Mouse (Mus musculus): ENCODE results near the gene Slc15a3. TPM values are rescaled to one million over a fixed set of nuclear protein-coding genes. Genes with fewer than 3 reads are reported as not detected.
A peak's percentile ranks its signal among the peaks of the same experiment; 100 is the strongest.

Gene Slc15a3
- total RNA-seq, 2 experiments from 2014 or later: 18.0 to 31.4 TPM

GRCm38 (mm10) chr19:10867946-10868622 lies 28.6 kb downstream of the Slc15a3 start:
- no peak for ATAC-seq (ENCODE audit: poor library complexity, severe bottlenecking)

GRCm38 (mm10) chr19:10868623-10869141 lies 29.2 kb downstream of the Slc15a3 start:
- ATAC-seq (ENCODE audit: poor library complexity, severe bottlenecking): no peak

- no peak; the same call in 1 of the 2 replicates for ATAC-seq (ENCODE audit: poor library complexity, severe bottlenecking)
Observed at GRCm38 (mm10) chr19:10869241-10869885, 29.8 kb downstream of the Slc15a3 start.

GRCm38 (mm10) chr19:10869886-10870527 lies 30.5 kb downstream of the Slc15a3 start, which contains the start of gene Tmem132a:
TSS of gene Tmem132a (minus strand) at chr19:10869940.
- no peak for ATAC-seq (ENCODE audit: poor library complexity, severe bottlenecking)

GRCm38 (mm10) chr19:10870676-10871075 lies 31.1 kb downstream of the Slc15a3 start:
- ATAC-seq (ENCODE audit: poor library complexity, severe bottlenecking): no peak

- ATAC-seq (ENCODE audit: poor library complexity, severe bottlenecking): no peak
Observed at GRCm38 (mm10) chr19:10871328-10871961, 31.9 kb downstream of the Slc15a3 start.

- no peak for ATAC-seq (ENCODE audit: poor library complexity, severe bottlenecking)
Observed at GRCm38 (mm10) chr19:10878201-10878837, 38.8 kb downstream of the Slc15a3 start.

- ATAC-seq (ENCODE audit: poor library complexity, severe bottlenecking): peak; percentile 92
Observed at GRCm38 (mm10) chr19:10880085-10880974, 40.8 kb downstream of the Slc15a3 start.

- no peak for ATAC-seq (ENCODE audit: poor library complexity, severe bottlenecking)
Observed at GRCm38 (mm10) chr19:10880975-10881425, 41.5 kb downstream of the Slc15a3 start.

GRCm38 (mm10) chr19:10881426-10882154 lies 42.1 kb downstream of the Slc15a3 start, which contains the start of gene Tmem109:
TSS of gene Tmem109 (minus strand) at chr19:10882001.
- ATAC-seq (ENCODE audit: poor library complexity, severe bottlenecking): peak; percentile 68

GRCm38 (mm10) chr19:10892201-10892600 lies 52.7 kb downstream of the Slc15a3 start:
- ATAC-seq (ENCODE audit: poor library complexity, severe bottlenecking): no peak

- peak; percentile 98 for ATAC-seq (ENCODE audit: poor library complexity, severe bottlenecking)
Observed at GRCm38 (mm10) chr19:10895016-10895528, 55.5 kb downstream of the Slc15a3 start, which contains the start of gene Prpf19. TSS of gene Prpf19 (plus strand) at chr19:10895231.

- no peak for ATAC-seq (ENCODE audit: poor library complexity, severe bottlenecking)
Observed at GRCm38 (mm10) chr19:10895708-10896107, 56.2 kb downstream of the Slc15a3 start.

- no peak for ATAC-seq (ENCODE audit: poor library complexity, severe bottlenecking)
Observed at GRCm38 (mm10) chr19:10896849-10897248, 57.3 kb downstream of the Slc15a3 start.

- no peak for ATAC-seq (ENCODE audit: poor library complexity, severe bottlenecking)
Observed at GRCm38 (mm10) chr19:10897491-10897890, 58.0 kb downstream of the Slc15a3 start.

- no peak for ATAC-seq (ENCODE audit: poor library complexity, severe bottlenecking)
Observed at GRCm38 (mm10) chr19:10900315-10900714, 60.8 kb downstream of the Slc15a3 start.

GRCm38 (mm10) chr19:10901046-10901445 lies 61.5 kb downstream of the Slc15a3 start:
- ATAC-seq (ENCODE audit: poor library complexity, severe bottlenecking): no peak

GRCm38 (mm10) chr19:10904512-10904911 lies 65.0 kb downstream of the Slc15a3 start:
- ATAC-seq (ENCODE audit: poor library complexity, severe bottlenecking): no peak
